Mouse (Mus musculus) ES-E14 (cell line): ENCODE measurements around the gene Tlnrd1. TPM values are rescaled to one million over a fixed set of nuclear protein-coding genes. Genes with fewer than 3 reads are reported as not detected.
"Not testable (repeated sequence)": the region's sequence is repeated elsewhere in the genome, so short reads cannot be mapped to it uniquely, and the experiment has no call there.

Source experiments
- DNase-seq: peaks from one replicate; pipeline ENCODE4 v3.0.0-alpha.2; 2013; ENCODE audit warnings: low read depth, low spot score
- H3K27ac ChIP-seq: 2 replicates; pipeline ENCODE4 v1.5.1; 2012; ENCODE audit warnings: low read depth, mild to moderate bottlenecking, low read length, moderate library complexity, mixed read lengths; ENCODE audit not compliant: poor library complexity, insufficient read depth, severe bottlenecking
- H3K36me3 ChIP-seq: 2 replicates; pipeline ENCODE4 v1.6.1; 2012; ENCODE audit warnings: mild to moderate bottlenecking, low read length, moderate library complexity, mixed read lengths; ENCODE audit not compliant: control insufficient read depth, poor library complexity, insufficient read depth, severe bottlenecking
- H3K4me1 ChIP-seq, 2 experiments: fragments of 150-350 bp in 1 of 2; sonication (generic) in 1 of 2; 2 replicates each; pipeline ENCODE4 v1.6.1; 2012; ENCODE audit warnings: low read length in 2 of 2, mild to moderate bottlenecking in 1 of 2, mixed read lengths in 1 of 2; ENCODE audit not compliant: control insufficient read depth in 2 of 2, insufficient read depth in 2 of 2, poor library complexity in 1 of 2
- H3K4me3 ChIP-seq, 2 experiments: fragments of 150-350 bp in 1 of 2; sonication (generic) in 1 of 2; 2 replicates each; pipeline ENCODE4 v1.5.1; 2012; ENCODE audit warnings: low read length in 2 of 2, low read depth in 1 of 2, mild to moderate bottlenecking in 1 of 2, mixed read lengths in 1 of 2; ENCODE audit not compliant: insufficient read depth in 1 of 2, poor library complexity in 1 of 2, severe bottlenecking in 1 of 2
- H3K9ac ChIP-seq: 2 replicates; pipeline ENCODE4 v1.6.1; 2012; ENCODE audit warnings: low read depth, mild to moderate bottlenecking, low read length, mixed read lengths; ENCODE audit not compliant: poor library complexity, insufficient read depth, severe bottlenecking
- H3K9me3 ChIP-seq: fragments of 150-350 bp; sonication (generic); 2 replicates; pipeline ENCODE4 v1.6.1; 2012; ENCODE audit warnings: low read depth, mild to moderate bottlenecking, low read length; ENCODE audit not compliant: control insufficient read depth, insufficient read depth
- CHD2 ChIP-seq: IDR thresholded peaks from 2 replicates; pipeline ENCODE4 v1.6.1; 2014; ENCODE audit warnings: mild to moderate bottlenecking, low read depth, low read length, inconsistent platforms
- HCFC1 ChIP-seq: IDR thresholded peaks from 2 replicates; pipeline ENCODE4 v1.6.1; 2012; ENCODE audit warnings: low read length, inconsistent platforms, borderline replicate concordance; ENCODE audit not compliant: insufficient read depth
- MAFK ChIP-seq: IDR thresholded peaks from 2 replicates; pipeline ENCODE4 v1.6.1; 2014; ENCODE audit warnings: mild to moderate bottlenecking, low read depth, low read length, inconsistent platforms; ENCODE audit not compliant: insufficient read depth
- ZC3H11A ChIP-seq: IDR thresholded peaks from 2 replicates; pipeline ENCODE4 v1.6.1; 2012; ENCODE audit warnings: low read depth, mild to moderate bottlenecking, inconsistent platforms, low read length, borderline replicate concordance
- ZNF384 ChIP-seq: IDR thresholded peaks from 2 replicates; pipeline ENCODE4 v1.6.1; 2012; ENCODE audit warnings: low read depth, low read length, inconsistent platforms
- in situ Hi-C, 2 experiments: fragments of 600-800 bp; cut with MboI; formaldehyde crosslinking; loops; one replicate each; pipeline ENCODE4 v1.15.1; 2025; ENCODE audit warnings: low sequenced_read_pairs in 2 of 2, inconsistent platforms in 1 of 2; ENCODE audit not compliant: unreplicated experiment in 2 of 2
- total RNA-seq: library from RNA; depleted of rRNA; stranded (reverse); fragments of 300-350 nt; gene quantifications from 2 replicates; pipeline ENCODE4 v1.2.3, GENCODE M21; 2012

Gene Tlnrd1
- total RNA-seq, 1 experiment, result 10.4 TPM

- DNase-seq, H3K9ac ChIP-seq, H3K4me1 ChIP-seq, H3K27ac ChIP-seq, H3K4me3 ChIP-seq, in situ Hi-C loops, H3K9me3 ChIP-seq, H3K36me3 ChIP-seq: not testable (repeated sequence)
- 0 out of 2 replicates have a peak, but pooled peaks have one; percentile 63 for TF ChIP-seq ZNF384
These were observed 5.8 kb upstream of the Tlnrd1 start for GRCm38 (mm10) chr7:83889946-83890345.

- peaks cover 0 to 5% of the 10 kb centered on the region in 2 experiments; a peak in 2 of 4 replicates for H3K4me1 ChIP-seq
- H3K36me3 ChIP-seq, result no peaks in the 10 kb centered on the region
- H3K9me3 ChIP-seq, result no peaks in the 10 kb centered on the region
- H3K4me3 ChIP-seq, result no peak overlapping the region
- TF ChIP-seq MAFK (no peak), HCFC1 (no peak), CHD2 (no peak), ZC3H11A (no peak), ZNF384 (no peak)
- in situ Hi-C loops, result no loop called here
- no peak overlapping the region for H3K9ac ChIP-seq
- H3K27ac ChIP-seq, result no peak overlapping the region
- DNase-seq, result no peak
These were observed 5.3 kb upstream of the Tlnrd1 start for GRCm38 (mm10) chr7:83889383-83889782.

GRCm38 (mm10) chr7:83886366-83887129 is 2.4 kb upstream of the Tlnrd1 start:
- no peak overlapping the region for H3K4me3 ChIP-seq
- H3K9me3 ChIP-seq, result no peaks in the 10 kb centered on the region
- H3K9ac ChIP-seq, result no peak overlapping the region
- in situ Hi-C loops, result no loop called here
- TF ChIP-seq ZC3H11A (peak; percentile 63), ZNF384 (no peak)
- H3K36me3 ChIP-seq, result peaks cover 3% of the 10 kb centered on the region; the same call in 1 of the 2 replicates
- peaks cover 5 to 6% of the 10 kb centered on the region in 2 experiments; a peak in 3 of 4 replicates for H3K4me1 ChIP-seq
- DNase-seq, result no peak
- H3K27ac ChIP-seq, result no peak overlapping the region

GRCm38 (mm10) chr7:83885835-83886234 is 1.7 kb upstream of the Tlnrd1 start:
- Histone ChIP-seq H3K4me1 (peaks cover 3 to 6% of the 10 kb centered on the region in 2 experiments; a peak in 3 of 4 replicates), H3K9me3 (no peaks in the 10 kb centered on the region), H3K4me3 (no peak overlapping the region), H3K36me3 (peaks cover 5% of the 10 kb centered on the region), H3K27ac (no peak overlapping the region), H3K9ac (no peak overlapping the region)
- in situ Hi-C loops, result no loop called here
- DNase-seq, result no peak
- TF ChIP-seq ZC3H11A (no peak), CHD2 (no peak), MAFK (no peak), HCFC1 (no peak), ZNF384 (no peak)
